Mouse (Mus musculus): ENCODE measurements at regions not wholly inside any gene's neighbourhood (a gene's known extent, or its start where the extent isn't known, plus 50 kb on each side); places are given as distances from the start of the nearest gene placed in this dataset.

DNA sequence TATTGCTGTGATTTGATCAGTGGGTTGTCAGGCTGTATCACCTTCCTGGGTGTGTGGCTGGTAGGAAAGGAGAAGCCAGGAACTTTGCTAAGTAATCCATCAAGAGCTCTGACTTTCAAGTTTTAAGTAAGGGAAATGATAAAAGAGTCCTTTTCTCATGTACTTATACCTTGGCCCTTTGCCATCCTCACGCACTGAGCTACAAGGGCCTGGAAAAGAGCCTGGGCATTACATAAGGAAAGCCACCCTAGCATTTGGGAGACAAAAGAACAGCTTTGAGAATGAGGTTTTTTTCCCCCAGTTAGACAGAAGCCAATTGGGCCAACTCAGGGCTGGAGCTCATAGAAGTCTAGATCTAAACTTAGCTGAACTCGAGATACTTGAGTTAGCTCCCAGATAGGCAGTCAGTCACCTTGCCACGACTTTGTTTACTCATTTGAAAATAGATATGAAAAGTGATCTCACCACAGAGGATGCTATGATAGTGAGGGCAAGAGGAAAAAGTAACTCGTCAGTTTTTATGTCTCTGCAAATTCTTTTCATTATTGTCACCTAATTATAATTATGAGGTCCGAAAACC, 457.4 kb upstream of the Mpdz start:
- no peak for DNase-seq (ENCODE audit: extremely low spot score, low read depth, low spot score)

DNA sequence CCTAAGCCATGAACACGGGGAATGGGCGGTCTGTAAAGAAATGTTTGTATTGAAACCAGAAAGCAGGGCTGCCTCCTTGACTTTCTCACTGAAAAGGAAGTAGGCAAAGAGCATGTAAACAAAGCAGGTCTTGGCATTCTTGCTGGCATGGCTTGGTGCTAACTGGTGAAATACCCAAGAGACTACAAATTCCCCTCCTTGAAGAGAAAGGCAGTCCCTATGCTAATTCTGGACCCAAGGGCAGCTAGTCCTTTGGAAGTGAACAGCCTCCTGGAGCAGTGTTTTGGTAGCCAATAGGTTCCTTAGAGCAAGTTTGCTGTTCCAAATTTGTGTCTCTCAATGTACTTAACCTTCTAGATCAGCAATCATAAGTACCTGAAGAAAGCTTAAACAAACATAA, 456.0 kb upstream of the Mpdz start:
- DNase-seq (ENCODE audit: extremely low spot score, low read depth, low spot score), result no peak

DNA sequence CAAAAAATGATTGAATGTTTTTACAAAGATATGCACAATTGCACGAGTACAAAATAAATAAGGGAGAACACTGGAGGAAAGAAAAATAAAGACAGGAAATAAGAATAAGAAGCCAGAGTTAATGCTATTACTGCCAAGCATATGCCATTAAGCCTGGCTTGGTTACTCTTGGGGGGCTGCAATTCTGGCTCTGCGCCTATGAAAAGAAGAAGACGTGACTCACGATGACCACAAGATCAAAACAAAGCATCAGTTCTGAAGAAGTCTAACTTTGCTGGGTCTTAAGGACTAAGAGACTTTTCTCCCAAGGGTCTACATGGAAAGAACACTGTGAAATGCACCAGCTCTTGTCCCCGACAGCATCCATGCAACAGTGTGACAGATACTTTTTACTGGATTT, 454.8 kb upstream of the Mpdz start:
- DNase-seq (ENCODE audit: extremely low spot score, low read depth, low spot score), result no peak

DNA sequence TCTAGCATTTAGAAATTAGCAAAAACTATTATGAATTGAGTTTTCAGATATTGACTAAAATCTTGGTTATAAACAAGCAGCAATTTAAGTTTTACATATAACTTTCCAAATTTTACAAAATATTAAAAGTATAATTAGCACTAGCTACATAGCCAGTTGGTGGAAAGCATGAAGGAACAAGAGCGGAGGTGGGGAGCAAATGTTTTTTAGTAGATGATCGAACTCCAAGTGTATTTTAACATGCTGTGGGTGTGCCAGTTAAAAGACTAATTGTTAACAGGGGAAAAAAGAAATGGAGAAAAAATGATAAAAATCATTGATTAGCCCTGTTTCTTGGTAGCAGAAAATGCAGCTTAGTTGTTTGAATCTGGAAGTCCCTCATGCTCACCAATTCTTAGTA, 426.3 kb upstream of the Mpdz start:
- DNase-seq (ENCODE audit: extremely low spot score, low read depth, low spot score), result no peak

DNA sequence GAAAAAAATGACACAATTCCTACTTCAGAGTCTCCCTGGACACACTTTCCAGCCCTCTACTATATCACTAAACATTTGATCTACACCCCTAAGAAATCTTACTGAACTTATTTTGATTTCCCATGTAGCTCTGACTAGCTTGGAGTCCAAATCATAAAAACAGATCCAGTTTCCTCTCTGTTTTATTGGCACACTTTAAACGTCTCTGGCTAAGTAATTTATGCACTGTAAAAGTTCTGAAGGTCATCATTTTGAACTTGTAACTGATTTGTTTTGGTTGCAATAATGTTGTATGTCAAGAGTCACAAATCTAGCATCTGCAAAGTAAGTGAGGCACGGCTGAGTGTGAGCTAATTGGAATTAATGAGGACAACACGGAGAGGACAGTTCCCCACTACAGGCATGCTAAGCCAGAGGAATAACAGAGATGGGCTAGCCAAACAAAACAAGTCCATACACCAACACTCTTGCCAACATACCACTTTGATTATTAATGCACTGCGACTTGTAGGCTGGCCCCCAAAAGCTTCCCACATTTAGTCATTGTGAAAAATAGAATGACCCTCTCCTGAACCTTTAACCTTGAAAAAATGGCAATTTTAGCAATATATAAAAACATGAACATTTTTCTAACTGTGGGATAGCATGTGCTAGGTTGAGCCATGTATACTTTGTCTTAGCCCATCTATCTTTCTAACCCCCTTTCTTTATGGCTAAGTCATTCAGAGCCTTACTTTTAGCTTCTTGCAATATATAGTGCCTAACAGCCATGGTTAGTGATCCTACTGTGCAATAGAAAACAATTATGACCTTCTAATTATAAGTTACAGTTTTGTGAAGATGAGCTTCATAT, 399.3 kb upstream of the Mpdz start:
- DNase-seq (ENCODE audit: extremely low spot score, low read depth, low spot score), result no peak

DNA sequence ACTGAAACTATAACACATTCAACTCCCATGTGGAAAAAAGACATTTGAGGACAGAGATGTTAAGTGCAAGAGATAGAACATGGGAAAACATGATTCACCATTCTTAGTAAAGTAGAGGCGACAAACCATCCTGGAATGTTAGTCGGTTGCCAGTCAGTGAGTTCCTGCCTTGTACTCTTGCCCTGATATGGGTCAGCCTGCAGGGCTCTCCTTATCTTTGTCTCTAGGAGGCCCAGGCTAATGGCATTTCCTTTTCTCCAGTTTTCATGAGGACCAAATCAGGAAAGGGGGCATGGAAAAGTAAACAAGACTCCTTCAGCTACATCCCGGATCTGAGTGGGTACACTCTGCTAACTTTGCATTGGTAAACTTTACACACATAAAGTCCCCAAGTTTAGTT, 387.4 kb upstream of the Mpdz start:
- no peak for DNase-seq (ENCODE audit: extremely low spot score, low read depth, low spot score)

DNA sequence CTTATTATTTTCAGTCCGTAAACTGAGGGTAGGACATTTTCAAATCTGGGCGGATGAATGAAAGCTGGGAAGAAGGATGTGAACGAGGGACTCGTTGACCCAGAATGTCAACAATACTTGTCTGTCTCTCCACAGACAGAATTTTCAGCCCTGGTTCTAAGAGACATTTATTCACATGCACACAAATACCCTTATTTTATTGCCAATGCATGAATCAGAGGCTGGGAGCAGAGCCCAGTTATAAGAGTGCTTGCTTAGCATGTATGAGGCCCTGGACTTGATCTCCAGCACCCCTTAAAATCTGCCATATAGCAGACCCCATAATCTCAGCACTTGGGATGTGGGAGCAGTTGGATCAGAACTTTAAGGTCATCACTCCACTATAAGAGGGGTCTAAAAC, 384.8 kb upstream of the Mpdz start:
- DNase-seq (ENCODE audit: extremely low spot score, low read depth, low spot score), result no peak

DNA sequence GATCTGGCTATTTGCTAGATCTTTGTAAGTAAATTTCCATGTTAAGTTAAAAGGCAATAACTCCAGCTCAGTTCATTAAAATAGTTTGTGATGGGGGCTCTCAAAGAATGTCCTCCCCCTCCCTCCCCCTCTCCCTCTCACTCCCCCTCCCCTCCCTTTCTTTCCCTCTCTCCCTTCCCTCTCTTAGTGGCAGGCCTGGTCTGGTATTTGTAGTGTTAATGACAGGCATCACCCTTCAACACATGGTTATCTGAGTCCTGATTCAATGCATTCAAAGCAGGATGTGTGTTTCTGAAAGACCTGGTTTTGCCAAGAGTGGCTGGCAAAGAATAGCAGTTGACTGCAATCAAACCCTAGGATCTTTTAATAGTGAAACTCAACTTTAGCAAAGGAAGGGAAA, 383.4 kb upstream of the Mpdz start:
- no peak for DNase-seq (ENCODE audit: extremely low spot score, low read depth, low spot score)

DNA sequence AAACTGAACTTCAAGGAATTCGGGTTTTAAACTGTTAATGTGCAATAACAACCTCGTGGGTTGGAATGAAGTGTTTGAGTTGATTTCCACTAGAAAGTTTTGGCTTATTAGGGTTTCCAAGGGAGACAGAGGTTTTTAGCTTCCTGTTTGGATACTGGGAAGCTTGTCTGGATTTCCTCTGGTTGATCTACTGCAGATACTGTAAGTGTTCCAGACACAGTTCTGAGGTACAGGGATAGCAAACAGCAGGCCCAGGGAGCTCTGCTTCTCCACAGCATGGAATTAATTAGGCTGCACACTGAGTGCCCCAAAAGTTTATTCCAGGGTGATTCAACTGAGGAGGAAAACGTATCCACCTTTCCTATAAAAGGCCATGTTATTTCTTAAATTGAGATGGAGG, 381.0 kb upstream of the Mpdz start:
- no peak for DNase-seq (ENCODE audit: extremely low spot score, low read depth, low spot score)

DNA sequence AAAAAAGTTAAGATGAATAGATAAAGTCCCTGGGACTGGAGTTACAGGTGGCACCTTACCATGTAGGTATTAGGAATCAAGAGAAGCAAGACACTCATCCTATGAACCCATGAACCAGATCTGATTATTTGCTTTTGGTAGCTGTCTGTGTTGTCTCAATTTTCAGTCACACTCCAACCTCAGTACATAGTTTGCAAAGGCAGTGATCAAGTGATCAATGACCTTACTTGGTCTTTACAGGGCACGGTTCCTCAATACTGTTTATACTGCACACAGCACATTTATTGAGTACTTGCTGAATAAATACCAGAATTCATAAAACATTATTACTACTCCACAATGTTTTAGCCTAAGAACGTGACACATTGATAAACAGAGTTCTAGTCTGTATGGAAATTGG, 346.7 kb upstream of the Mpdz start:
- no peak for DNase-seq (ENCODE audit: extremely low spot score, low read depth, low spot score)

DNA sequence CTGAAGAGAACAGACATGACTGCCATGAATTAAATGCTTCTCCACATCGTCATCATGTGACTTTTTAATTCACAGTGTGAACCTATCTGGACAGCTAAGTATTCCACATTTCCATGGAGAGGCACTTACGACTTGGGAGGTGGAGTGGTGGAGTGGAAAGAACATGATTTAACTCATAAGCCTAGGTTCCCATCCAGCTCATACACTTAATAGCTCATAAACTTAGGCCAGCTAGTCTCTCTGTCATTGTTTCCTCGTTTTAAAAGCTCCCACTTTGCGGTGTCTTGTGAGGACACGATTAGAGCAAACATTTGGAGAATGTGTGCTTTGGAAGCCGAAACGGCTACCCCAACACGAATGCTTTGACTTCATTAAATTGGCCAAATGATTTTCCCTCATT, 346.0 kb upstream of the Mpdz start:
- no peak for DNase-seq (ENCODE audit: extremely low spot score, low read depth, low spot score)

DNA sequence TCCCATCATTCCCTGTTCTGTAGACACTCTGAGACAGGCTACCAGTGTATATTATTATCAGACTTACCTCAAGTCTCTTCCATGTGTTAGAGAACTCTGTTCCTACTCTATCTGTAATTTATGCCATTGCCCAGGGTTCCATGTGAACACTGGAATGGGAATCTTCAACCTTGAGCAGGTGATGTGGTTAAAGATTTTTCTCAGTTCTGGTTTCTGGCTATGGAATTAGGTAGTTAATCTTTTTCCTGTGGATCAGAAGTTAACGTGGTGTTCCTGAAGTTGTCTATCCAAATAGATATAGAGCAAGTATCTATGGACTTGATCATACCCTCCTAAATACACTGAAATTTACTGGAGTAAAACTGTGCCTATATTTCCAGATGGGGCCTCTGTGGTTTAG, 339.4 kb upstream of the Mpdz start:
- DNase-seq (ENCODE audit: extremely low spot score, low read depth, low spot score), result no peak

DNA sequence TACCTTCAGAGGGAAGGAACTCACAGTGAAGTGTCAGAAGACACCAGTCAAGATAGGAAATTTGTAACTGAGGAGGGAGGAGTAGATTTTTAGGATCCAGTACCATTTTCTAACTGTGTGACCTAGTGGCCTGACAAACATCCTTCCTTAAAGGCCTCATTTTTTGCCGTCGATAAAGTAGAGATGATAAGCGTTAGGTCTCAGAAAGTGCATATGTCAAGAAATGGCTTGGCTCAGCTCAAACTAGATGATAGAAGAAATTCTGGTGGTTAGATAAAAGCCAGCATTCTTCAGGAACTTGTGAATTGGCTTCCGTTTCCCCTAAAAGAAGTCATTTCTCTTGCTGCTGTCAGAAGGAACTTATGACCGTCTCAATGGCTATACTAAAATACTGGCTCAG, 324.1 kb upstream of the Mpdz start:
- DNase-seq (ENCODE audit: extremely low spot score, low read depth, low spot score), result no peak

DNA sequence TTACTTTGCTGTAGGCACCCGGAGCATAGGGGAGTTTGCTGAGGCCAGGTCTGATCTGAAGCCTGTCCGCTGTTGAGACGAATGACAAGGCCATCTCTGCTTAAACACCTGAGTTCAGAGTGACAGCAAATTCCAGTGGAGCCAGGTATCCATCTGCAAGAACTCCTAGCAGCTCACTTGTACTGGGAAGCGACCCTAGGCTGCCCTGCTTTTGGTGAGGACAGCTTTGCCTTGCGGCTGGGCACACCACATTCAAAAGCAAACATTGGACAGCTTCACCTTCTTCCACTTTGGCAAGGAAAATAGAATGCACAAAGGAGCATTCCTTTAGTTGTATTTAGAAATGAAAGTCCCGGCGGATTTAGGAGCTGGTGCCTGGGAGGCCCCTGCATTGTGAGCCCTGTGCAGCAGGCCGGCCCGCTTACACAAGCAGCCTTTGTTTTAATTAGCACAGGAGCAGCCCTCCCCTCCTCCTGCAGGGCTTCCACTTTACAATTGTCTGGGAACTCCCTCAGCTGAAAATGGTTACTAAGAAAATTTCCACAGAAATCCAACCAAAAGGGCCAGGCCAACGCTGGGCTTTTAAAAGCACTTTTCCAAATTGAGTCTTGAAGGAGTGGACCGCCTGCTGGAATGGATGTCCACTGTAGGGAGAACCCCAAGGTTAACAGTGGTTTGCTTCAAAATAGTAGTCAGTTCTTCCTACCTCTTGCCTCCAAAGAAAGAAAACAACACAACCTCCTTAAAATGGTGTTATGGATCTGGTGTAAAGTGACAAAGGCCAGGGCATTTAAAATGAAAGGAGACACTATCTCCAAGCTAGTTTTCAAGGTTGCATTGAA, 321.6 kb upstream of the Mpdz start:
- no peak for DNase-seq (ENCODE audit: extremely low spot score, low read depth, low spot score)

DNA sequence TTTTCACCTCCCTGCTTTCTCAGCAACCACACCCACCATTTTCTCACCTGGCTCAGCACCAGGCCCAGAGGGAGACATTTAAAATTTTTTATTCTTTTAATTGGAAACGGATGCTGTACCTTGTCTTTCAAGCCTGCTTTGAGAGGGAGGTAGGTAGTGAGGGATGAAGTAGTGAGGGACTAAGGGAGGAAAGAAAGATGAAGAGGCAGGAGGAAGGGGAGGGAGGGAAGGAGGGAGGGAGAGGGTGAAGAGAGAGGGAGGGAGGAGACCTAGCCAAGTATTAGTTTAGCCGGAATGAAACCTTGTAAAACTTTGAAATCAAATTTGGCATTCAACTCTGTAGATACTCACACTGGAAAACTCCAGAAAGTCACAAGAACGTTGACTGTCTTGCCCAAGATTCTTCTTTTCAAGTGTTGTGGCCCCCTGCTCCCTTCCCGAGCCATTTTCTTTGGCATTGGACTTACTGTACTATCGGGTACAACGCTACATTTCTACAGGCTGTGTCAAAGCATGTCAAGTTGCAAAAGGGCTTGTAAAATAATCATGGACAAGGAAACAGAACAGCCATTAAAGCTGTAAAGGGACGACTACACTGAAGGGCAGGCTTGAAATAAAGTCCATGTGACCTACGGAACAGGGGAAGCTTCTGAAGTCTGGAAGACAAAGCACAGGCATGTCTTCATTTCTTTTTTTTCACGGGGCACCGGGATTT, 320.9 kb upstream of the Mpdz start:
- DNase-seq (ENCODE audit: extremely low spot score, low read depth, low spot score), result no peak

DNA sequence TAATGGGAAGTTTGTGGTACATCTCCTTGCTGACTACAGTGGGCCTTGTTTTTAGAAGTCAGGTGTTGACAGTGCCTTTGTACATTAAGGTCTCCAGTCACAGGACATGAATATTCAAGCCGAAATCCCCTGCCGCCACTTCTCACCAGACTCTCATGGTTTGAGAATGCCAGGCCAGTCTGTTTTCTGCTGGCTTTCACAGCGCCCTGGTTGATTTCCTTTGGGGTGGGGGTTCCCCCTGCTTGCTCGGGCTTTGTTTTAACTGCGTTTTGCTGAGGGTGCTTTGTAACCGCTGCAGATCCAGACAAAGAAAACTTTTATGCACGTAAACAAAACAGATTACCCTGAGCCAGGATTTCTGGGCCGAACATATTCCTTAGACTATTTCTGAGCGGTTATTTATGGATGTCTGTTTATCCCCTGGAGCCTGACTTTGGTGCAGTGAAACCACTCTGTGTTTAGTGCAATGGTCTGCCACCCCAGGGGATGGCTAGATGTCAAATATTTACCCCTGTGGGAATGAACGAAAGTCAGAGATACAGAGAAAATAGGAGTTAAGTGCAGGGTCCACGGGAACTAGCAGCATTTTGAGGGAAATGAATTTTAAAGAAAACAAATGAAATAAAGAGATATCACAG, 320.1 kb upstream of the Mpdz start:
- no peak for DNase-seq (ENCODE audit: extremely low spot score, low read depth, low spot score)

DNA sequence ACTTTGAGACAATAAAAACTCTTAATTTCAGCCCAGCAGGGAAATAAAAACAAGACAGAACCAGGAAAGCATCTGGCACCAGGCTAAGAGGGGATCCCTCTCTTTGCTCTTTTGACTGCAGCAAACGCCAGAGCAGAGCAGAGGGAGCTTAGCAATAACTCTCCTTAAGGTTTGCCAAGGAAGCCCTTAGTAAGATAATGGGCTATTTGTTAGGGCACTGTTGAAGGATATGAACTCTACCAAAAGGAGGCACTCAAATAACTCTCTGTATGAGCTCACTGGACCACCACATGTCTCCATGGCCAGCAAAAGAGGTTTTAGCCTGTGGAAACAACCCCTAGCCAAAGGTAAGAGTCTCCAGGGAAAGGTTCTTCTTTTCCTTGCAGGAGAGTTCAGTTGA, 315.3 kb upstream of the Mpdz start:
- DNase-seq (ENCODE audit: extremely low spot score, low read depth, low spot score), result no peak

DNA sequence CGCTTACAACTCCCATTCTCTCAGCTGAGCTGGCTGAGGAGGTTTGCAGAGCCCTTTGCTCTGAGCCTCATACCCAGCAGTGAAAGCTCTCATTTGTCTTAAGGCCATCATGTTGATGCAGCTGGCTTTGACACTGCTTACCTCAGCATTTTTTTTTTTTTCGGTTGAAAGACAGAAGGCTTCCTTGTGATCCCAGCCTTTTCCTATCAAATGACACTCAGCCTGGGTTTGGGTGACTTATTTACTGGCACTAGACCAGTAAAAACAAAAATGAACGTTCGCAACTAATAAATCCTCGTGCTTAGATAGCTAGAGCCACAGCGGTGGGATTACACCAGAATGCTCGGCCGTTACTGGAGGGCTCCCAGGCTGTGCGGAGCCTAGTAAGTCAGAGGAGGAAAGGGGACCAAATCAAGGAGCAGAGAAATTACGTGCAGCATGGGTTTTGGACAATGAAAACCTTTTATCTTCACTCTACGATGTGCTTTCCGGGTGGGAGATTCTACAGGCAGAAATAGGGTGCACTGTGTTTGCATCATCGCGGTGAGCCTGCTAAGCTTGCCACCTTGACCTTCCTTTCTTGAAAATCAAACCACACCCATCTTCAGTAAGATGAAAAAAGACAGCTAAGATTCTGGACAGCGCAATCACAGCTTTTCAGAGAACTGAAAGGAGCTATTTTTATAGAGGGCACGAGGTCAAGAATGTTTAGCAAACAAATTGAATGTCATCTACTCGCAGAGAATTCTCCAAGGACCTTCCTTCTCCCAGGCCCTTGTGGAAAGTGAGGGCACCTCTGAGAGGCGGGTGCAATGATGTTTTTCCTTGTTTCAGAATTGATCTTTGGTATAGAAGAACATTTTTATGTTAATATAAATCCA, 302.3 kb upstream of the Mpdz start:
- no peak for DNase-seq (ENCODE audit: extremely low spot score, low read depth, low spot score)

DNA sequence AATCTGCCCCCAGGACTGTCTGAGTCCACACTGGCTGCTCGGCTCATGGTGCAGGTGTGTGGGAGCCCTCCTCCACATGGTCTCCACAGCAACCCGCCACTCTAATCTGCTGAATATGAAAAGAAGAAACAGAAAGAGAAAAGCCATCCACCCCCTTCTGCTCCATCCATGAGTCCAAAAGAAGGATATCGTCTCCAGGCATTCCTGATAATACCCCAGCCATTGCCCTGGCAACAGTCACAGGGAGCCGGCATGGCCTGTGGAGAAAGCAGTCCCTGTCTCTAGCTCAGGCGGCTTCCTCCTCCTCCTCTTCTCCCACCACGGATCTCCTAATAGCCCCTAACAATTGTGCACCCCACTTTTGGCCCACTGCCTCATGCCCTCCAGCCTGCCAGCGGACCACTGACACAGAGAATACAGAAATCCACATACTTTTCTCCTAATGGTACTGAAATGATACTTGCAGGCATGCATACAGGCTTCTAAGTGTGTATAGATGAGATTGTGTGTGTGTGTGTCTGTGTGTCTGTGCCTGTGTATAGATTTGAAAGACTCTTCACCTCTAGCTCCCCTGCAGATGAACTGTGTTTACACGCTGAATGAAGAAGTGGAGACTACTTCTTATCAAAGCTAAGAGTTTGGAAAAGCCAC, 301.5 kb upstream of the Mpdz start:
- DNase-seq (ENCODE audit: extremely low spot score, low read depth, low spot score), result no peak
